Mouse (Mus musculus) gastrocnemius, postnatal 36 days (tissue): ENCODE results near the gene Foxn3. TPM values are rescaled to one million over a fixed set of nuclear protein-coding genes. Genes with fewer than 3 reads are reported as not detected.
"Not testable (repeated sequence)": the region's sequence is repeated elsewhere in the genome, so short reads cannot be mapped to it uniquely, and the experiment has no call there.

ENCODE experiments used
- DNase-seq, 2 experiments: peaks; one replicate each; pipeline ENCODE4 v3.0.0; 2022
- intact Hi-C: fragments of 180-260 bp; cut with DNase I; formaldehyde crosslinking; loops from one replicate; pipeline ENCODE4 v1.15.1; 2025
- total RNA-seq, 2 experiments: library from RNA; stranded (reverse); gene quantifications; 2 replicates each; pipeline ENCODE4 v1.2.3; 2021

Foxn3 gene
- total RNA-seq, 2 experiments from 2014 or later: 164 to 192 TPM

GRCm38 (mm10) chr12:99214098-99214497, 349.3 kb downstream of the Foxn3 start:
- DNase-seq: peak in 1 of 2 experiments; percentile 23
- intact Hi-C loops: loop anchor here (10.0 kb wide), 1 partner anchor 161 kb away; no protein-coding TSS in a partner anchor

- DNase-seq: no peak
- intact Hi-C loops: loop anchor here (10.0 kb wide), 1 partner anchor 162 kb away; no protein-coding TSS in a partner anchor
Measured at GRCm38 (mm10) chr12:99213218-99213617, 350.2 kb downstream of the Foxn3 start.

GRCm38 (mm10) chr12:99209801-99210200, 353.6 kb downstream of the Foxn3 start:
- DNase-seq: no peak
- intact Hi-C loops: loop anchor here (10.0 kb wide), 1 partner anchor 165 kb away; no protein-coding TSS in a partner anchor

- intact Hi-C loops: no loop called here
- no peak for DNase-seq
Measured at GRCm38 (mm10) chr12:99208251-99208650, 355.1 kb downstream of the Foxn3 start.

- intact Hi-C loops: no loop called here
- DNase-seq: no peak
Measured at GRCm38 (mm10) chr12:99207014-99207612, 356.3 kb downstream of the Foxn3 start.

GRCm38 (mm10) chr12:99205734-99206133, 357.6 kb downstream of the Foxn3 start:
- intact Hi-C loops: no loop called here
- no peak for DNase-seq

- intact Hi-C loops: no loop called here
Measured at GRCm38 (mm10) chr12:99199124-99199483, 364.3 kb downstream of the Foxn3 start.

GRCm38 (mm10) chr12:99198428-99199123, 364.8 kb downstream of the Foxn3 start:
- intact Hi-C loops: no loop called here
- DNase-seq: no peak

More at GRCm38 (mm10) chr12:99199124-99199483, 364.3 kb downstream of the Foxn3 start:
- peak in 1 of 2 experiments; percentile 9 for DNase-seq

- no peak for DNase-seq
- intact Hi-C loops: no loop called here
Measured at GRCm38 (mm10) chr12:99197031-99197430, 366.4 kb downstream of the Foxn3 start.

GRCm38 (mm10) chr12:99195655-99196054, 367.7 kb downstream of the Foxn3 start:
- intact Hi-C loops: no loop called here
- DNase-seq: no peak

GRCm38 (mm10) chr12:99194120-99194519, 369.3 kb downstream of the Foxn3 start:
- intact Hi-C loops, DNase-seq: not testable (repeated sequence)

GRCm38 (mm10) chr12:99187671-99188070, 375.7 kb downstream of the Foxn3 start:
- intact Hi-C loops: no loop called here

GRCm38 (mm10) chr12:99186239-99186638, 377.1 kb downstream of the Foxn3 start:
- DNase-seq: no peak
- intact Hi-C loops: no loop called here

More at GRCm38 (mm10) chr12:99187671-99188070, 375.7 kb downstream of the Foxn3 start:
- DNase-seq: no peak

GRCm38 (mm10) chr12:99183261-99183792, 380.1 kb downstream of the Foxn3 start:
- intact Hi-C loops: no loop called here
- DNase-seq: no peak

- DNase-seq: no peak
- intact Hi-C loops: no loop called here
Measured at GRCm38 (mm10) chr12:99182338-99182737, 381.0 kb downstream of the Foxn3 start.

GRCm38 (mm10) chr12:99180234-99180824, 383.1 kb downstream of the Foxn3 start:
- no peak for DNase-seq
- intact Hi-C loops: no loop called here

- no peak for DNase-seq
- intact Hi-C loops: no loop called here
Measured at GRCm38 (mm10) chr12:99174979-99175621, 388.3 kb downstream of the Foxn3 start.

- intact Hi-C loops: no loop called here
Measured at GRCm38 (mm10) chr12:99172170-99172569, 391.2 kb downstream of the Foxn3 start.

GRCm38 (mm10) chr12:99169925-99170324, 393.5 kb downstream of the Foxn3 start:
- no peak for DNase-seq
- intact Hi-C loops: no loop called here

More at GRCm38 (mm10) chr12:99172170-99172569, 391.2 kb downstream of the Foxn3 start:
- DNase-seq: no peak

GRCm38 (mm10) chr12:99166091-99166490, 397.3 kb downstream of the Foxn3 start:
- no peak for DNase-seq
- intact Hi-C loops: no loop called here

- intact Hi-C loops: no loop called here
Measured at GRCm38 (mm10) chr12:99163342-99163682, 400.1 kb downstream of the Foxn3 start.

More at GRCm38 (mm10) chr12:99163342-99163682, 400.1 kb downstream of the Foxn3 start:
- DNase-seq: no peak
